Mouse (Mus musculus): Measurements from ENCODE around the gene Tppp3. TPM values are rescaled to one million over a fixed set of nuclear protein-coding genes. Genes with fewer than 3 reads are reported as not detected.

Gene Tppp3
- polyA plus RNA-seq, 1 experiment: 60.5 TPM

- Histone ChIP-seq H3K4me3 (ENCODE audit: low read depth, low read length) (no peak overlapping the region), H3K36me3 (ENCODE audit: control insufficient read depth, insufficient read depth, low read length) (no peaks in the 10 kb centered on the region), H3K27ac (ENCODE audit: insufficient read depth, low read depth, low read length) (no peak overlapping the region), H3K27me3 (ENCODE audit: control insufficient read depth, insufficient read depth, low read length) (no peaks in the 10 kb centered on the region), H3K4me1 (ENCODE audit: control insufficient read depth, insufficient read depth, insufficient read length, low read length) (no peaks in the 10 kb centered on the region)
- 75% methylated on average over 3 of the region's 3 CpGs for WGBS
- TF ChIP-seq CTCF (IDR thresholded peaks at IDR 0.05; ENCODE audit: extremely low read depth, insufficient read length, insufficient replicate concordance, low read depth, low read length) (no peak), POLR2A (IDR thresholded peaks at IDR 0.05; ENCODE audit: low read depth, low read length) (no peak)
Observed at GRCm38 (mm10) chr8:105488082-105488481, 16.8 kb upstream of the Tppp3 start.

- Histone ChIP-seq H3K4me1 (ENCODE audit: control insufficient read depth, insufficient read depth, insufficient read length, low read length) (no peaks in the 10 kb centered on the region), H3K27me3 (ENCODE audit: control insufficient read depth, insufficient read depth, low read length) (no peaks in the 10 kb centered on the region), H3K4me3 (ENCODE audit: low read depth, low read length) (no peak overlapping the region), H3K27ac (ENCODE audit: insufficient read depth, low read depth, low read length) (no peak overlapping the region), H3K36me3 (ENCODE audit: control insufficient read depth, insufficient read depth, low read length) (no peaks in the 10 kb centered on the region)
- no peak for TF ChIP-seq POLR2A (IDR thresholded peaks at IDR 0.05; ENCODE audit: low read depth, low read length)
- peak; percentile 38; the same call in 1 of the 2 replicates for TF ChIP-seq CTCF (IDR thresholded peaks at IDR 0.05; ENCODE audit: extremely low read depth, insufficient read length, insufficient replicate concordance, low read depth, low read length)
- WGBS: 82% methylated on average over 2 of the region's 2 CpGs
Observed at GRCm38 (mm10) chr8:105484392-105484791, 13.1 kb upstream of the Tppp3 start.

- Histone ChIP-seq H3K27me3 (ENCODE audit: control insufficient read depth, insufficient read depth, low read length) (no peaks in the 10 kb centered on the region), H3K4me1 (ENCODE audit: control insufficient read depth, insufficient read depth, insufficient read length, low read length) (no peaks in the 10 kb centered on the region), H3K36me3 (ENCODE audit: control insufficient read depth, insufficient read depth, low read length) (no peaks in the 10 kb centered on the region), H3K4me3 (ENCODE audit: low read depth, low read length) (no peak overlapping the region), H3K27ac (ENCODE audit: insufficient read depth, low read depth, low read length) (no peak overlapping the region)
- TF ChIP-seq POLR2A (IDR thresholded peaks at IDR 0.05; ENCODE audit: low read depth, low read length) (no peak), CTCF (IDR thresholded peaks at IDR 0.05; ENCODE audit: extremely low read depth, insufficient read length, insufficient replicate concordance, low read depth, low read length) (no peak)
- WGBS: 81% methylated on average over 3 of the region's 3 CpGs
Observed at GRCm38 (mm10) chr8:105484030-105484368, 12.7 kb upstream of the Tppp3 start.

- Histone ChIP-seq H3K4me3 (ENCODE audit: low read depth, low read length) (no peak overlapping the region), H3K27ac (ENCODE audit: insufficient read depth, low read depth, low read length) (no peak overlapping the region), H3K36me3 (ENCODE audit: control insufficient read depth, insufficient read depth, low read length) (no peaks in the 10 kb centered on the region), H3K27me3 (ENCODE audit: control insufficient read depth, insufficient read depth, low read length) (no peaks in the 10 kb centered on the region), H3K4me1 (ENCODE audit: control insufficient read depth, insufficient read depth, insufficient read length, low read length) (no peaks in the 10 kb centered on the region)
- no peak for TF ChIP-seq POLR2A (IDR thresholded peaks at IDR 0.05; ENCODE audit: low read depth, low read length)
- peak; percentile 27; the same call in 1 of the 2 replicates for TF ChIP-seq CTCF (IDR thresholded peaks at IDR 0.05; ENCODE audit: extremely low read depth, insufficient read length, insufficient replicate concordance, low read depth, low read length)
- 69% methylated on average over 14 of the region's 14 CpGs for WGBS
Observed at GRCm38 (mm10) chr8:105483212-105484029, 12.1 kb upstream of the Tppp3 start.

- Histone ChIP-seq H3K36me3 (ENCODE audit: control insufficient read depth, insufficient read depth, low read length) (no peaks in the 10 kb centered on the region), H3K27ac (ENCODE audit: insufficient read depth, low read depth, low read length) (no peak overlapping the region), H3K27me3 (ENCODE audit: control insufficient read depth, insufficient read depth, low read length) (no peaks in the 10 kb centered on the region), H3K4me3 (ENCODE audit: low read depth, low read length) (no peak overlapping the region), H3K4me1 (ENCODE audit: control insufficient read depth, insufficient read depth, insufficient read length, low read length) (no peaks in the 10 kb centered on the region)
- WGBS: 90% methylated on average over 8 of the region's 8 CpGs
- TF ChIP-seq POLR2A (IDR thresholded peaks at IDR 0.05; ENCODE audit: low read depth, low read length) (no peak), CTCF (IDR thresholded peaks at IDR 0.05; ENCODE audit: extremely low read depth, insufficient read length, insufficient replicate concordance, low read depth, low read length) (no peak)
Observed at GRCm38 (mm10) chr8:105482123-105482522, 10.8 kb upstream of the Tppp3 start.

- TF ChIP-seq POLR2A (IDR thresholded peaks at IDR 0.05; ENCODE audit: low read depth, low read length) (no peak), CTCF (IDR thresholded peaks at IDR 0.05; ENCODE audit: extremely low read depth, insufficient read length, insufficient replicate concordance, low read depth, low read length) (peak; percentile 57; the same call in 1 of the 2 replicates)
- H3K27ac ChIP-seq (ENCODE audit: insufficient read depth, low read depth, low read length): no peak overlapping the region
Observed at GRCm38 (mm10) chr8:105481453-105481852, 10.1 kb upstream of the Tppp3 start.

GRCm38 (mm10) chr8:105481013-105481412 lies 9.7 kb upstream of the Tppp3 start:
- Histone ChIP-seq H3K27me3 (ENCODE audit: control insufficient read depth, insufficient read depth, low read length) (no peaks in the 10 kb centered on the region), H3K4me1 (ENCODE audit: control insufficient read depth, insufficient read depth, insufficient read length, low read length) (no peaks in the 10 kb centered on the region), H3K27ac (ENCODE audit: insufficient read depth, low read depth, low read length) (no peak overlapping the region), H3K36me3 (ENCODE audit: control insufficient read depth, insufficient read depth, low read length) (no peaks in the 10 kb centered on the region), H3K4me3 (ENCODE audit: low read depth, low read length) (no peak overlapping the region)
- TF ChIP-seq POLR2A (IDR thresholded peaks at IDR 0.05; ENCODE audit: low read depth, low read length) (no peak), CTCF (IDR thresholded peaks at IDR 0.05; ENCODE audit: extremely low read depth, insufficient read length, insufficient replicate concordance, low read depth, low read length) (no peak)
- 85% methylated on average over 2 of the region's 2 CpGs for WGBS

More at GRCm38 (mm10) chr8:105481453-105481852, 10.1 kb upstream of the Tppp3 start:
- no peaks in the 10 kb centered on the region for H3K27me3 ChIP-seq (ENCODE audit: control insufficient read depth, insufficient read depth, low read length)
- 79% methylated on average over 6 of the region's 6 CpGs for WGBS
- no peak overlapping the region for H3K4me3 ChIP-seq (ENCODE audit: low read depth, low read length)
- H3K4me1 ChIP-seq (ENCODE audit: control insufficient read depth, insufficient read depth, insufficient read length, low read length): no peaks in the 10 kb centered on the region
- H3K36me3 ChIP-seq (ENCODE audit: control insufficient read depth, insufficient read depth, low read length): no peaks in the 10 kb centered on the region
